Mouse (Mus musculus) MEL-GATA-1-ER (cell line): ENCODE measurements at regions not wholly inside any gene's neighbourhood (a gene's known extent, or its start where the extent isn't known, plus 50 kb on each side); places are given as distances from the start of the nearest gene placed in this dataset.

Source experiments
- DNase-seq: peaks from one replicate; pipeline ENCODE4 v3.0.0-alpha.2; 2012; ENCODE audit warnings: low read depth; ENCODE audit errors: extremely low read depth

- no peak for DNase-seq
Measured at GRCm38 (mm10) chr4:33552856-33553255, 242.7 kb downstream of the Rngtt start.

- no peak for DNase-seq
Measured at GRCm38 (mm10) chr4:33554606-33555005, 244.5 kb downstream of the Rngtt start.

GRCm38 (mm10) chr4:33555231-33555933 is 245.3 kb downstream of the Rngtt start:
- no peak for DNase-seq

GRCm38 (mm10) chr4:33555966-33556365 is 245.9 kb downstream of the Rngtt start:
- no peak for DNase-seq

GRCm38 (mm10) chr4:33556661-33557540 is 246.8 kb downstream of the Rngtt start:
- DNase-seq, result no peak

- no peak for DNase-seq
Measured at GRCm38 (mm10) chr4:33570274-33570673, 260.2 kb downstream of the Rngtt start.

- DNase-seq, result no peak
Measured at GRCm38 (mm10) chr4:33571351-33571750, 261.2 kb downstream of the Rngtt start.

- DNase-seq, result no peak
Measured at GRCm38 (mm10) chr4:33577631-33578030, 267.5 kb downstream of the Rngtt start.

GRCm38 (mm10) chr4:33580491-33580890 is 270.4 kb downstream of the Rngtt start:
- no peak for DNase-seq

GRCm38 (mm10) chr4:33581180-33581591 is 271.1 kb downstream of the Rngtt start:
- DNase-seq, result no peak

- DNase-seq, result peak; percentile 61
Measured at GRCm38 (mm10) chr4:33581766-33582525, 271.8 kb downstream of the Rngtt start.

GRCm38 (mm10) chr4:33582986-33583720 is 273.0 kb downstream of the Rngtt start:
- no peak for DNase-seq

- peak; percentile 78 for DNase-seq
Measured at GRCm38 (mm10) chr4:33583979-33584907, 274.1 kb downstream of the Rngtt start.

- DNase-seq, result no peak
Measured at GRCm38 (mm10) chr4:33585821-33586220, 275.7 kb downstream of the Rngtt start.

GRCm38 (mm10) chr4:33586290-33586614 is 276.1 kb downstream of the Rngtt start:
- DNase-seq, result no peak

- DNase-seq, result no peak
Measured at GRCm38 (mm10) chr4:33586615-33587451, 276.7 kb downstream of the Rngtt start.

GRCm38 (mm10) chr4:33587666-33588065 is 277.6 kb downstream of the Rngtt start:
- DNase-seq, result no peak

GRCm38 (mm10) chr4:33588127-33588526 is 278.0 kb downstream of the Rngtt start:
- DNase-seq, result no peak

- no peak for DNase-seq
Measured at GRCm38 (mm10) chr4:33589207-33589606, 279.1 kb downstream of the Rngtt start.
